Mouse (Mus musculus) thymus, postnatal 4 days (tissue): ENCODE results near the gene Gm49776.
A peak's percentile ranks its signal among the peaks of the same experiment; 100 is the strongest.
"Not testable (repeated sequence)": the region's sequence is repeated elsewhere in the genome, so short reads cannot be mapped to it uniquely, and the experiment has no call there.

Source experiments
- DNase-seq: peaks from one replicate; pipeline ENCODE4 v3.0.0; 2021

Gene Gm49776

DNA sequence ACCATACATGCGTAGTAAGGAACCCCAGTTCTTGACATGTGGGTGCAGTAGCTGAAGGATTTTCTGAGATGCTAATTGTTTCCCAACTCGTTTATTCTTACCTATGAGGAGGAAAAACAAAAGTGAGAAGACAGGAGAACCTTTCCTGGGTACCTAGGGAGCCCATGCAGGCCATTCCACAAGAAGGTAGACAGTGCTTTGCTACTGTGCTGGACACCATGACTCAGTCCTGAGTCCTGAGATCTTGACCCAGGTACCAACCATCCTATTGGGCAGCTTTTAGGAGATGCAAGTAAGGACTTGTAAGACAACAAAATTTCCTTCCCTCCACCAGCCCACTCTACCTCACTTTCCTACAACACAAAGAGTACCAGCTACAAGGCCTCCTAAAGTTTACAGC lies at the start of gene Gm49776:
TSS of gene Gm49776 (minus strand) at position 101 of the 400 bp plus-strand sequence.
- no peak for DNase-seq

- not testable (repeated sequence) for DNase-seq
These were observed 31.5 kb upstream of the Gm49776 start for GRCm38 (mm10) chr16:18289614-18290013.

GRCm38 (mm10) chr16:18289067-18289588 lies 31.0 kb upstream of the Gm49776 start, which contains the start of gene Dgcr8:
TSS of gene Dgcr8 (minus strand) at chr16:18289246.
- peak; percentile 98 for DNase-seq

GRCm38 (mm10) chr16:18288581-18289061 lies 30.5 kb upstream of the Gm49776 start:
- peak; percentile 89 for DNase-seq

DNA sequence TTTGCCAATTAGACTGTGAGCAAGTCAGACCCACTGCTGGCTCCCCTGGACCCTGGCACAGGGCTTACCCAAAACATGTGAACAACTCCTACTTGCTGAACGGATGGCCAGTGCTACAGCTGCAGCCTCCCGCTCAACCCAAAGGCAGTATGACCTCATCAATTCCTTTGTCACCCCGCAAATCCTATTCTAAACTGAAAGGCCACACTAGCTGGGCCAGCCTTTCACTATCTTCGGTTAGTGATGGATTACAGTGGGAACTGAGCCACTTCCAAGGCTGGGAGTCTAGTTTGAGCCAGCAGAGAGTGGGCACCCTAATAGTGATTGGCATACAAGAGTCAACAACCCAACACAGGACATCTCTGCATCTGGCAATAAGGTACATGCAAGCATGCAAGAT lies 30.0 kb upstream of the Gm49776 start:
- DNase-seq = peak; percentile 14

DNA sequence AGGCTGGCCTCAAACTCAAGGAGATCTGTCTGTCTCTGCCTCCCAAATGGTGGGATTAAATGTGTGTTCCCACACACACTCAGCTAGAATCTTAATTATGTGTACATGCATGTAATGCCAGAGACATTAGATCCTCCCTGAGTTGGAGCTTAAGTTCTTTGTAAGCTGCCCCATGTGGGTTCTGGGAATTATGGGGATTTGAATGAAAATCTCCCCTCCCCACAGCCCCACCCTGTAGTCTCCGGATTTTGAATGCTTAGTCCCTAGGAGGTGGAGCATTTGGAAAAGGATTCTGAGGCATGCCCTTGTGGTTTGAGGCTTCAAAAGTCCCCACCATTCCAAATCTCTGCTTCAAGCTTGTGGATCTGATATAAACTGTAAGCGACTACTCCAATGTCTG lies 17.0 kb upstream of the Gm49776 start:
- no peak for DNase-seq

DNA sequence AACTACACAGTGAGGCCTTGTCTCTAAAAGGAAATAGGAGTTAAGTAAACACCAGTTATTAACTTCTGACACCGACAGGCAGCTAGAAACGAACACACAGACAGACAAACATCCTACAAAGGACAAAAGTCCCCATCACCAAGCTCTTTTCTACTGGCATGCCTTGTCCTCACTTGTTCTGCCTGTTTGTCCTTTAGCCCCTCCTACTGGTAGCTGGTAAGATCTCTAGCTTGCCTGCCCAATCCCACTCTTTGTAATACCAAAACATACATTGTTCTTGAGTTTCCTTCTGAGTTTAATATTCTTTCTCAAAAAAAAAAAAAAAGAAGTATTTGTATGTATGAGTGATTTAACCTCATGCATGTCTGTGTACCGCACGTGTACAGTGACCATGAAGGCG lies 10.1 kb upstream of the Gm49776 start:
- DNase-seq = peak; percentile 30

DNA sequence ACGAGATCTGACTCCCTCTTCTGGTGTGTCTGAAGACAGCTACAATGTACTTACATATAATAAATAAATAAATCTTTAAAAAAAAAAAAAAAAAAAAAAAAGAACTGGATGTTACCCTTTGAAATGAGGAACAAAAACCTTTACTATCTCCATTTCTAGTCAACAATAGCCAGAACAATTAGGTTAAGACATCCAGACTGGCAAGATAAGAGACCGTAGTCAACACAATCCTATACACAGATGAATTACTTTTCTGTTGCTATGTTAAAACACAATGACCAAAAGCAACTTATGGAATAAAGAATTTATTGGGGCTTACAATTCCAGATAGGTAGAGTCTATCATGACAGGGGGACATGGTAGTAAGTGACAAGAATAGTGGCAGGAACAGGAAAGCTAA lies 6.9 kb upstream of the Gm49776 start:
- DNase-seq = no peak

DNA sequence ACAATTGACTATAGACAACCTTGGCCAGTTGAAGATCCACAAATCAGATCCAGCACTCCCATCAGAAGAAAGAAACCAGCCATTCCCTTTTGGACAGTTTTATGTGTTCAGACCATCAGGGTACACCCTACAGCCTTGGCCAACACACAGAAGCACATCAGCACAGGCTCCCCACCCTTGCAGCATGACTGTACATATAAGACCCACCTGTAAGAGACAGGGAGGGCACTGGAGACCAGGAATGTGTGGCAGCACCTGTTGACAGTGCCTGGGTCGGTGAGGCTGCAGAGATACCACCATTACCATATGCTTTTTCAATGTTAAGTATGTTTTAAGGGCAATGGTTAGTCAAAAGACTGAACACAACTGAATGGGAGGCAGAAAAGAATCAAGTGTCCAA lies 4.3 kb downstream of the Gm49776 start:
- DNase-seq = no peak

GRCm38 (mm10) chr16:18252736-18253135 lies 5.4 kb downstream of the Gm49776 start:
- no peak for DNase-seq

- no peak for DNase-seq
These were observed 7.0 kb downstream of the Gm49776 start for GRCm38 (mm10) chr16:18250828-18251790.

- DNase-seq = no peak
These were observed 7.9 kb downstream of the Gm49776 start for GRCm38 (mm10) chr16:18250231-18250630.

DNA sequence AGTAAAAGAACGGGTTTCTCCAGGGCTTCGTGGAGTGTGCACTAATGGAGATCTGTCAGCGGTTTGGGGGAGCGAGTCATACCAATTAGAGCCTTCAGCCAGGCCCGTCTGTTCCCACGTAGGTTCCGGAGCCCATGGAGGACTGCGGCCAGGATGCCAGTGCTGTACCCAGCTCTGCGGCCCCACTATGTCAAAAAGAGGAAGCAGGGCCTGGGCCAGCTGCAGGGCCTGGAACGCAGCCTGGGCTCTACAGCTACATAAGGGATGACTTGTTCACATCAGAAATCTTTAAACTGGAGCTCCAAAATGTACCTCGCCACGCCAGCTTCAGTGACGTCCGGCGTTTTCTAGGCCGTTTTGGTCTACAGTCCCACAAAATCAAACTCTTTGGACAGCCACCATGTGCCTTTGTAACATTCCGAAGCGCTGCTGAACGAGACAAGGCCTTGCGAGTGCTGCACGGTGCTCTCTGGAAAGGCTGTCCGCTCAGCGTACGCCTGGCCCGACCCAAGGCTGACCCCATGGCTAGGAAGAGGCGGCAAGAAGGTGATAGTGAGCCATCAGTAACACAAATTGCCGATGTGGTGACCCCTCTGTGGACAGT lies 8.7 kb downstream of the Gm49776 start:
- peak; percentile 62 for DNase-seq

- peak; percentile 99 for DNase-seq
These were observed 9.4 kb downstream of the Gm49776 start, which contains the start of the genes Trmt2a and Ranbp1 for GRCm38 (mm10) chr16:18248433-18249363. TSS of gene Trmt2a (plus strand) at chr16:18248679. TSS of gene Ranbp1 (minus strand) at chr16:18248732.

GRCm38 (mm10) chr16:18247521-18248399 lies 10.4 kb downstream of the Gm49776 start:
- DNase-seq = no peak

- DNase-seq = no peak
These were observed 16.5 kb downstream of the Gm49776 start for GRCm38 (mm10) chr16:18241581-18241980.

DNA sequence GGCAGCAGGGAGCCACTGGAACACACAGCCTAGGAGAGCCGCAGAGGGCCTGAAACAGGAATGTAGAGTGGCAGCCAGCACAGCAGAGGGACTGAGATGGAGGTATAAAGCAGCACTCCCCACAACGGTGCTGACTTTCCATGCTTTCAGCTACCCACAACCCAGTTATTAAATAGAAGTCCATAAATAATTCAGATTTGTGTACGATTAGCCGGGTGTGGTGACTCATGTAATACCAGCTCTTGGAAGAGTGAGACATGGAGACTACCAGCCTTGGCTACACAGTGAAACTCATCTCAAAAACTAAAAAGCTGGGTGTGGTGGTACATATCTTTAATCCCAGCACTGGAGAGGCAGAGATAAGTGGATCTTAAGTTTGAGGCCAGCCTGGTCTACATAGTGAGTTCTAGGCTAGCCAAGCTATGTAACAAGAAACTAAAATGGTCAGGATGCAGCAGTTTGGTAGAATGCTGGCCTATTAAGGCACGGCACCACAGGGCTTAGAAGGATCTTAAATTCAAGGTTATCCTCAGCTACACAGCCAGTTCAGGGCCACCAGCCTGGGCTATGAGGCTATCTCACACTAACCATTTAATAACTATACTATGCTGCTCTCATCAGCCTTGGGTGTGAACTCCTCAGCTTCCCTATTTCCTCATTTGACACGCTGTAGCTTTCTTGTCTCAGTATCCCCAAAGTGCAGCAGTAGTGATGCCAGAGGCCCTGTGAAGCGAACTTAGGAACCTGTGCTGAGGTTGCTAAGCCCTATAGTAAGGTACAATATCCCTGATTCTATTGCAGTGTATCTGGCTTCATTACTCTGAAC lies 21.2 kb downstream of the Gm49776 start:
- DNase-seq = no peak

GRCm38 (mm10) chr16:18235389-18236065 lies 22.6 kb downstream of the Gm49776 start:
- peak; percentile 70 for DNase-seq

DNA sequence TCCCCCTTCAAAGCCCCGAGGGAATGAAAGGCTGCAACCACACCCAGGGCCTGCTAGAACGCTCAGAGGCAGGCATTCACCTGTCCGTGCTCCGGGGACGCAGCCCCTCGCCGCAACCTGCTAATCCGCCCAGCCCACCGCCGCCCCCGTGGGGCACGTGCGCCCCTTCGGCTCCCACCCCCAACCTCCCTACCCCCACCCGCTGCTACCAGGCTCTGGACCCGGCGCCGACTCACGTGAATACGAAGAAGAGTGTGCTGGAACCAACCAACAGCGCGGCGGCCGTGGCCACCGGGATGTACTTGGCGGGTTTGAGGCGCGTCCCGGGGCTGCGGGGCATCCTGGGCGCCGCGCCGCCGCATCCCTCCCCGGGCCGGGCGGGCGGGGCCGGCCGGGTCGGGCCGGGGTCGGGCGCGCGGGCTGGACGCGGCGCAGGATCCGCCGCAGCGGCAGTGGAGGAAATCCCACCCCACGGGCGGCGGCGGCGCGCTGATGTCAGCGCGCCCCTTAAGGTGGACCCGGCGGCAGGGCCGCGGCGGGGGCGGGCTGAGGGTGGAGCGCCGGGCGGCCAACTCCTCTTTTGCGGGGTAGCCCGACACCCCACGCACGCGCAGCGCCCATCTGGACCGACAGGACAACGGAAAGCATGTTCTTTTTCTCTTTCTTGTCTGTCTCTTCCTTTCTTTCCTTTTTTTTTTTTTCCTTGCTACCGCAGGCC lies 23.3 kb downstream of the Gm49776 start, which contains the start of gene Zdhhc8:
TSS of gene Zdhhc8 (minus strand) at position 466 of the 718 bp plus-strand sequence.
- DNase-seq = peak; percentile 81
